ENCODE assay signal across 9 mouse cellular contexts in genomic region chr4:123239361-123240203, GRCm38 (mm10). TPM values are rescaled to one million over a fixed set of nuclear protein-coding genes. Genes with fewer than 3 reads are reported as not detected.
DNase-seq lines count a peak whose midpoint lies in the region; ATAC-seq and TF ChIP-seq lines count a peak whose summit lies in the region.
"Had no signal": no experiment of that assay in that cellular context is flagged by ENCODE, and none has a peak within 500 bp of the region (broad histone marks: within the 10 kb centered on the region; RNA-seq: fewer than 3 reads in every experiment).

No protein-coding gene starts in this region.

- H3K4me3 ChIP-seq in thymus, adult 2 months (ENCODE audit: control insufficient read depth, insufficient read depth, low read length): peak overlapping the region; percentile 33
- peak overlapping the region; percentile 32 for H3K4me3 ChIP-seq in hindbrain, embryonic 11.5 days (ENCODE audit: low read depth, low read length)
- H3K4me3 ChIP-seq in limb, embryonic 14.5 days (replicated peaks; ENCODE audit: low read length): peak overlapping the region; percentile 31
- H3K4me3 ChIP-seq in myocyte: no peak overlapping the region

- H3K4me2 ChIP-seq in hindbrain, embryonic 11.5 days (replicated peaks; ENCODE audit: low read depth, low read length): peak overlapping the region; percentile 50
- peak overlapping the region; percentile 64 for H3K4me2 ChIP-seq in limb, embryonic 14.5 days (replicated peaks; ENCODE audit: low read depth, low read length, severe bottlenecking)
- peak overlapping the region; percentile 60 for H3K4me2 ChIP-seq in myocyte (ENCODE audit: low read depth)

- peaks cover 16% of the 10 kb centered on the region for H3K79me2 ChIP-seq in myocyte (ENCODE audit: control insufficient read depth, insufficient read depth)

- peaks cover 34% of the 10 kb centered on the region for H3K4me1 ChIP-seq in thymus, adult 2 months (replicated peaks; ENCODE audit: control insufficient read depth, insufficient read depth, low read length)
- peaks cover 7% of the 10 kb centered on the region for H3K4me1 ChIP-seq in hindbrain, embryonic 11.5 days (replicated peaks; ENCODE audit: control insufficient read depth, insufficient read depth, low read length)
- H3K4me1 ChIP-seq in limb, embryonic 14.5 days (ENCODE audit: control insufficient read depth, insufficient read depth, low read length): peaks cover 9% of the 10 kb centered on the region

- H3K9me3 ChIP-seq in hindbrain, embryonic 11.5 days (ENCODE audit: control insufficient read depth, low read length): no peaks in the 10 kb centered on the region
- H3K9me3 ChIP-seq in limb, embryonic 14.5 days (ENCODE audit: control insufficient read depth, low read length): no peaks in the 10 kb centered on the region

- H3K9ac ChIP-seq in hindbrain, embryonic 11.5 days (ENCODE audit: low read depth, low read length): peak overlapping the region; percentile 47; the same call in 1 of the 2 replicates
- H3K9ac ChIP-seq in limb, embryonic 14.5 days (ENCODE audit: low read depth, low read length, severe bottlenecking): peak overlapping the region; percentile 43

- no peak for TF ChIP-seq CTCF in thymus, adult 2 months (IDR thresholded peaks at IDR 0.05; ENCODE audit: borderline replicate concordance, control insufficient read depth, extremely low read depth, insufficient read depth, low read length, poor library complexity)

- 11% methylated on average over 54 of the region's 58 CpGs for WGBS in thymus, adult 2 months
- 4% methylated on average over 44 of the region's 58 CpGs for WGBS in hindbrain, embryonic 11.5 days
- 7% methylated on average over 34 of the region's 58 CpGs for WGBS in limb, embryonic 14.5 days

- no peak overlapping the region for H3K27ac ChIP-seq in thymus, adult 2 months (ENCODE audit: control insufficient read depth, insufficient read depth, low read length)
- peak overlapping the region; percentile 8; the same call in 1 of the 2 replicates for H3K27ac ChIP-seq in hindbrain, embryonic 11.5 days (ENCODE audit: low read depth, low read length)
- H3K27ac ChIP-seq in limb, embryonic 14.5 days (replicated peaks; ENCODE audit: low read depth, low read length): no peak overlapping the region

- TF ChIP-seq POLR2A in thymus, adult 2 months (IDR thresholded peaks at IDR 0.05; ENCODE audit: control insufficient read depth, extremely low read depth, insufficient read depth, low read length, poor library complexity): no peak
- TF ChIP-seq POLR2A in limb, embryonic 14.5 days (IDR thresholded peaks at IDR 0.05; ENCODE audit: borderline replicate concordance, extremely low read depth, insufficient read depth, insufficient read length): no peak
- TF ChIP-seq POLR2A in myocyte (IDR thresholded peaks at IDR 0.05; ENCODE audit: insufficient read length, low read depth): peak; percentile 28

- H3K27me3 ChIP-seq in thymus, adult 2 months (ENCODE audit: control insufficient read depth, insufficient read depth, low read length): peaks cover 6% of the 10 kb centered on the region; the same call in 1 of the 2 replicates
- H3K27me3 ChIP-seq in hindbrain, embryonic 11.5 days (ENCODE audit: control insufficient read depth, insufficient read depth, low read length): peaks cover 19% of the 10 kb centered on the region
- 0 out of 2 replicates have a peak, but pooled peaks cover 15% of the 10 kb centered on the region for H3K27me3 ChIP-seq in limb, embryonic 14.5 days (ENCODE audit: control insufficient read depth, insufficient read depth, low read length)
- no peaks in the 10 kb centered on the region for H3K27me3 ChIP-seq in myocyte (ENCODE audit: control insufficient read depth, insufficient read depth, insufficient read length)

- H3ac ChIP-seq in myocyte (ENCODE audit: control insufficient read depth, insufficient read length): no peak overlapping the region

- H3K36me3 ChIP-seq in thymus, adult 2 months (ENCODE audit: control insufficient read depth, insufficient read depth, low read length): no peaks in the 10 kb centered on the region
- no peaks in the 10 kb centered on the region for H3K36me3 ChIP-seq in hindbrain, embryonic 11.5 days (ENCODE audit: control insufficient read depth, insufficient read depth, low read length)
- no peaks in the 10 kb centered on the region for H3K36me3 ChIP-seq in limb, embryonic 14.5 days (ENCODE audit: control insufficient read depth, insufficient read depth, low read length)
- H3K36me3 ChIP-seq in myocyte (ENCODE audit: control insufficient read depth, insufficient read depth): no peaks in the 10 kb centered on the region

- DNase-seq in thymus, adult 2 months: no peak
- DNase-seq in thymus, adult 18-20 months: no peak
- DNase-seq in gastrocnemius, adult 18-20 months (ENCODE audit: low spot score): peak; percentile 83
- peak; percentile 57 for DNase-seq in hindbrain, embryonic 11.5 days (ENCODE audit: low spot score)
- DNase-seq in limb, embryonic 14.5 days (ENCODE audit: low spot score): peak; percentile 32
- no peak for DNase-seq in cerebellum, adult 18-20 months

- peak; percentile 50 for ATAC-seq in hindbrain, embryonic 11.5 days (ENCODE audit: low FRiP score)
- ATAC-seq in limb, embryonic 14.5 days (ENCODE audit: low FRiP score, low read depth): peak; percentile 85
- ATAC-seq in CD4-positive, CD25-positive, alpha-beta regulatory T cell, adult 4 months: no peak

TF ChIP-seq in myocyte, 11 proteins besides CTCF, POLR2A, EP300 and RAD21:
- TF ChIP-seq USF1 (IDR thresholded peaks at IDR 0.05; ENCODE audit: low read depth): no peak
- TF ChIP-seq MAX (IDR thresholded peaks at IDR 0.05; ENCODE audit: low read depth): no peak
- peak; percentile 32 for TF ChIP-seq TCF3 (IDR thresholded peaks at IDR 0.05; ENCODE audit: insufficient read length, low read depth)
- TF ChIP-seq SRF (IDR thresholded peaks at IDR 0.05; ENCODE audit: control insufficient read depth, insufficient read length, low read depth): no peak
- TF ChIP-seq TCF12 (IDR thresholded peaks at IDR 0.05; ENCODE audit: insufficient read depth, poor library complexity, severe bottlenecking): peak; percentile 10
- no peak for TF ChIP-seq E2F4 (IDR thresholded peaks at IDR 0.05; ENCODE audit: insufficient read depth)
- TF ChIP-seq REST (IDR thresholded peaks at IDR 0.05; ENCODE audit: insufficient read depth, insufficient read length): no peak
- no peak for TF ChIP-seq POLR2AphosphoS2 (IDR thresholded peaks at IDR 0.05; ENCODE audit: insufficient read length, low read depth)
- TF ChIP-seq CEBPB (IDR thresholded peaks at IDR 0.05; ENCODE audit: insufficient read depth, poor library complexity, severe bottlenecking): no peak
- peak in 2 of 3 experiments; percentile 82 to 95 for TF ChIP-seq MYOD1 (IDR thresholded peaks at IDR 0.05; ENCODE audit: control insufficient read depth in 1 of 3, insufficient read length in 2 of 3, low read depth in 2 of 3)
- TF ChIP-seq MYOG (IDR thresholded peaks at IDR 0.05; ENCODE audit: control insufficient read depth in 1 of 3, insufficient read depth in 1 of 3, insufficient read length in 2 of 3, low read depth in 2 of 3): peak in 2 of 3 experiments; percentile 60 to 78

RNA-seq across cellular contexts. Expression of gene Heyl, which starts 6.2 kb away (rescaled TPM):
- 4.1 and 4.3 TPM in 2 replicates for polyA plus RNA-seq in thymus, adult 2 months (2012; rRNA removed)
- total RNA-seq in gastrocnemius, adult 18-20 months (2021): 1 to 10 TPM; 2.8 to 5.2 TPM
- polyA plus RNA-seq in hindbrain, embryonic 11.5 days (2014; fragmentation: Nextera tagmentation; extraction: Ambion mirVana): 10.5 and 14.2 TPM in 2 replicates
- 8.9 and 11.1 TPM in 2 replicates for polyA plus RNA-seq in limb, embryonic 14.5 days (2012; rRNA removed)
- polyA plus RNA-seq in limb, embryonic 14.5 days (2014; fragmentation: Nextera tagmentation; extraction: Ambion mirVana): 9.6 and 13.2 TPM in 2 replicates
- 30.2 TPM for polyA plus RNA-seq in myocyte (2012; fragmentation: generic; extraction: Trizol)
- polyA plus RNA-seq in CD4-positive, CD25-positive, alpha-beta regulatory T cell, adult 4 months (2017; shearing (Covaris generic)): not detected
- total RNA-seq: MEL had no signal

RNA-seq across cellular contexts. Expression of gene Pabpc4, which starts 22.6 kb away (rescaled TPM):
- polyA plus RNA-seq in thymus, adult 2 months (2012; rRNA removed): 146 and 174 TPM in 2 replicates
- 100 to 1,000 TPM; 307 to 316 TPM for total RNA-seq in gastrocnemius, adult 18-20 months (2021)
- 38.0 and 47.1 TPM in 2 replicates for polyA plus RNA-seq in hindbrain, embryonic 11.5 days (2014; fragmentation: Nextera tagmentation; extraction: Ambion mirVana)
- 147 and 207 TPM in 2 replicates for polyA plus RNA-seq in limb, embryonic 14.5 days (2012; rRNA removed)
- 57.2 and 59.1 TPM in 2 replicates for polyA plus RNA-seq in limb, embryonic 14.5 days (2014; fragmentation: Nextera tagmentation; extraction: Ambion mirVana)
- polyA plus RNA-seq in myocyte (2012; fragmentation: generic; extraction: Trizol): 154 TPM
- 10 to 100 TPM; 10.3 to 17.7 TPM for polyA plus RNA-seq in CD4-positive, CD25-positive, alpha-beta regulatory T cell, adult 4 months (2017; shearing (Covaris generic))

RNA-seq across cellular contexts. Expression of gene Nt5c1a, which starts 38.3 kb away (rescaled TPM):
- polyA plus RNA-seq in thymus, adult 2 months (2012; rRNA removed): 0.14 and 1.3 TPM in 2 replicates
- 10 to 100 TPM; 41.3 to 43.9 TPM for total RNA-seq in gastrocnemius, adult 18-20 months (2021)
- not detected in 2 replicates for polyA plus RNA-seq in hindbrain, embryonic 11.5 days (2014; fragmentation: Nextera tagmentation; extraction: Ambion mirVana)
- polyA plus RNA-seq in limb, embryonic 14.5 days (2012; rRNA removed): 0.05 TPM in 1 of 2 replicates, not detected in the other
- not detected in 2 replicates for polyA plus RNA-seq in limb, embryonic 14.5 days (2014; fragmentation: Nextera tagmentation; extraction: Ambion mirVana)
- polyA plus RNA-seq in myocyte (2012; fragmentation: generic; extraction: Trizol): not detected
- not detected for polyA plus RNA-seq in CD4-positive, CD25-positive, alpha-beta regulatory T cell, adult 4 months (2017; shearing (Covaris generic))
- total RNA-seq: MEL had no signal

RNA-seq across cellular contexts. Expression of gene Hpcal4, which starts 56.6 kb away (rescaled TPM):
- 0.30 and 0.40 TPM in 2 replicates for polyA plus RNA-seq in thymus, adult 2 months (2012; rRNA removed)
- not detected for total RNA-seq in gastrocnemius, adult 18-20 months (2021)
- polyA plus RNA-seq in hindbrain, embryonic 11.5 days (2014; fragmentation: Nextera tagmentation; extraction: Ambion mirVana): 1.1 and 1.5 TPM in 2 replicates
- polyA plus RNA-seq in limb, embryonic 14.5 days (2012; rRNA removed): 0.12 and 0.34 TPM in 2 replicates
- polyA plus RNA-seq in limb, embryonic 14.5 days (2014; fragmentation: Nextera tagmentation; extraction: Ambion mirVana): 0.26 and 1.1 TPM in 2 replicates
- not detected for polyA plus RNA-seq in myocyte (2012; fragmentation: generic; extraction: Trizol)
- not detected for polyA plus RNA-seq in CD4-positive, CD25-positive, alpha-beta regulatory T cell, adult 4 months (2017; shearing (Covaris generic))
- total RNA-seq: MEL had no signal

Comparison
In these comparisons a context has a peak if more than half of its experiments do, and no peak if none do; other contexts are left out.
1. DNase-seq: peak in gastrocnemius, adult 18-20 months (single experiment), hindbrain, embryonic 11.5 days (single experiment) and limb, embryonic 14.5 days (single experiment); none in thymus, adult 2 months (single experiment), thymus, adult 18-20 months (0 of 2) and cerebellum, adult 18-20 months (0 of 2).
2. Peak in every context shown above with its lines, with median percentiles within 50 percentile points of each other: H3K4me2 ChIP-seq.